Mouse (Mus musculus): Measurements from ENCODE around the gene Rps6ka4.

DNA sequence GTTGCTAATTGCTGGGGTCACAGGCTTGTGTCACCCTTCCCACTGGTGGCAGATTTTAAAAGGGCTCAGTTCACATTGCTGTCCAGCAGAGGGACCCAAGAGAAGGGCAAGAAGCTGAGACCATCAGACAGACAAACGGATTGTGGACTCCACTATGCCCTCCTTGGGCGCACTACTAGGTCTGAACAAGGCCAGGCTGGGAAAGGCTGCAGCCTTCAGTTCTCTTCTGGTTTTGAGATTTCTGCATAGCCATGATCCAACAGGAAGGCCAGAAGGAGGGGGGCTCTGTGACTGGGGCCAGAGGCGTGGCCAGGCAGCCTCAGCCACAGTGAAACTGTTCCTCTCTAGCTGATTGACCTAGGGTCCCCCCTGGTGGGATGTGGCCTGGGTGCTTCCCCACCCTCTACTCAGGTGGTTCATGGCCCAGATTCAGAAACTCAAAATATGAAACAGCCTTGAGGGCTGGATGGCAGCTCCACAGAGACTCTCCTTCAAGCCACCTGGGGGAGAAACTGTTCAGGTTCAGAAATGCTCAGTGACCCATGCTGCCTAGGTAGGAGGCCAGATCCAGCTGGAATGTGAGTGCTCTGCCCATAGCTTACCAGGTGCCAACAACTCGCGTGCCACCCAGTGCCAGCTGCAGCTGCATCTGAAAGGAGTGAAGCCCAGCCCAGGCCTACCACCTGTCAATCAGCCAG lies 31.3 kb upstream of the Rps6ka4 start:
- TF ChIP-seq POLR2A (IDR thresholded peaks at IDR 0.05; ENCODE audit: control insufficient read depth, low read depth, low read length) (no peak), CTCF (IDR thresholded peaks at IDR 0.05; ENCODE audit: control insufficient read depth, insufficient read depth, insufficient replicate concordance, low read depth, low read length) (peak; percentile 32; the same call in 1 of the 2 replicates)

Measured in testis, adult 2 months (tissue).